Mouse (Mus musculus) gonadal fat pad, adult 2 months (tissue): ENCODE results near the gene Ripor2. TPM values are rescaled to one million over a fixed set of nuclear protein-coding genes. Genes with fewer than 3 reads are reported as not detected.
"Not testable (repeated sequence)": the region's sequence is repeated elsewhere in the genome, so short reads cannot be mapped to it uniquely, and the experiment has no call there.

Source experiments
- DNase-seq: peaks from one replicate; pipeline ENCODE4 v3.0.0-alpha.2; 2012; ENCODE audit warnings: low read depth
- polyA plus RNA-seq: library from polyadenylated mRNA; depleted of rRNA; stranded (reverse); fragments of >200 nt; gene quantifications from 2 replicates; pipeline ENCODE4 v1.2.3, GENCODE M21; 2012; rRNA removed

The Ripor2 gene
- polyA plus RNA-seq, 1 experiment = 2.7 TPM

DNA sequence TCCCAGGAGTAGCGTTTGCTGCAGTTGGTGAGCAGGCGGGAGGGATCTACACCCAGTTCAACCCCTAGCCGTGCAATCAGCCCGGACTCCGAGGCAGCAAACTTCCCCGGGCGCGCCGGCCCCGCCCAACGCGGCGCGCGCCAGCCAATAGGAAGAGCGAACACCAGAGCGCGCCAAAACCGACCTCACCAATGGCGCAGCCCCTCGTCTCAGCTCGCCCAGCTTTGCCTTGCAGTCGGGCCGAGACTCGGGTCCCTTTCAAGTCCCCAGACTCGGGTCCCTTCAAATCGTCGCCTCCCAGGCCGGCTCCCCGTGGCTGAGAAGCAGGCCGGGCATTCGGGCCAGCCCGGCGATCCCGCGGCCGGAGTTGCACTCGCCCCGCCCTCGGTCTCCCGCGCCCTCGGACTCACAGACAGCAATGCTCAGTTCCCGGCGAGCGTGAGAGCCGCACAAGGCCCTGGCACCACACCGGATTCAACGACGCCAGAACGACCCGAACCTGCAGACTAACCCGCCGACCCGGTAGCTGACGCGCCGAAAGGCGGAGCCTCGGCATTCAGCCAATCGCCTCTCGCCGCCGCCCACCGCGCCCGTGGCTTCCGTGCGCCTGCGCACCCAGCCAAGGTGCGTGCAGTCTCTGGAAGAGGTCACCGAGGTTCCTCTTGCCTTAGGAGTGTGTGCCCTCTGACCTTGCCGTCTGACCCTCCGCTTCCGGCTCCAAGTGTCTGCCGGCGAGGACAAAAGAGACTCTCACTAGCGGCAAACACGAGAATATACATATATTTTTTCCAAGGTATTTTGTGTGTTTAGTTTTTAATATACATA lies 179.6 kb downstream of the Ripor2 start, which contains the start of gene Gmnn:
Gmnn (minus strand) TSS at position 521 of the 825 bp plus-strand sequence.
- peak; percentile 28 for DNase-seq

DNA sequence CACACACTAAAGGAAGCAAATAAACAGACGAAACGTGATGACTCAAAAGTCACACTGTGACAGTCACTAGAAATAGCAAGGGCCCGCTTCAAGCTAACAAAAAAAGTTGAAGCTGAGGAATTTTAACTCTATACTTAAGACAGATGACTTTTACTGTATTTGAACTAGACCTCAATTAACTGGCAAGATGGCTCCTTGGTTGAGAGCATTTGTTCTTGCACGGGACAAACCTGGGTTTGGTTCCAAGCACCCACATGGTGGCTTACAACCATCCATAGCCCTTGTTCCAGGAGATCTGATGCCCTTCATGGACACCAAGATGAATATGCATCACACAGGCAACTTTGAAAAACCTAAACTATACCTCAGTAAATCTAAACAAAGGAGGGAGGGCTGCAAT lies 180.3 kb downstream of the Ripor2 start:
- no peak for DNase-seq

DNA sequence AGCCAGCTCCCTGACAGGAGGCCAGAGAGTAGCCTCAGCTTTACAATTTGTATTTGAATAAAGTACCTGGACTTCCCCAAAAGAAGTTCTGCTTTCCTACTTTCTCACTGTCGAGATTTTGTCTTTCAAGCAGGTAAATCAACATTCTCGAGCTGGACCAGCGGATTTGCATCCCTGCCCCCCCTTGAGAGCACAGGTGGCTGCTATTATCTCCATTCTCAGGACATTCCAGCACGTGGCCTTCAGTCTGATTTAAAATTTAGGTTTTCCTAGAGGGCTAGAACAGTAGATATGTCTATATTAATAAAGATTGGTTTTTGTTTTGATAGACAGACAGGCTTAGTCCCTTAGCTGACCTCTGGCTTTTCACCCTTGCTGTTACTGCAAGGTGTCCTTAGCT lies 185.8 kb downstream of the Ripor2 start:
- not testable (repeated sequence) for DNase-seq

DNA sequence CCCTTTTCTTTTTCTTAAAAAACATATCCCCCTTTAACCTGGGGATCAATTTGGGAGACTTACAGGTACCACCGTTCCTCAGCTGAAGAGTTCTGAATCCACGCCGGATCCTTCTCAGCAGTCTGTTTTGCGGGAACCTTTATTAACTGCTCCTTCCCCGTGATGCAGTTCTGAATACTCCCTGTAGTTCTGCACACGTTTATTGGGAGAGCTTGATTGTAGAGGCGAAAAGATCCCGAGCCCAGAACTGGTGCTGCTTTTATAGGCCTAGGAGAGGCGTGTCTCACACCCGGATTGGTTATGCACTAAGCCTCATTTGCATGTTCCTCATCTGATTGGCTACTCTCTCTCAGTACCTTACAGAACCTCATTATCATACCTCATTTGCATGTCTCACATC lies 189.5 kb downstream of the Ripor2 start:
- DNase-seq = not testable (repeated sequence)

DNA sequence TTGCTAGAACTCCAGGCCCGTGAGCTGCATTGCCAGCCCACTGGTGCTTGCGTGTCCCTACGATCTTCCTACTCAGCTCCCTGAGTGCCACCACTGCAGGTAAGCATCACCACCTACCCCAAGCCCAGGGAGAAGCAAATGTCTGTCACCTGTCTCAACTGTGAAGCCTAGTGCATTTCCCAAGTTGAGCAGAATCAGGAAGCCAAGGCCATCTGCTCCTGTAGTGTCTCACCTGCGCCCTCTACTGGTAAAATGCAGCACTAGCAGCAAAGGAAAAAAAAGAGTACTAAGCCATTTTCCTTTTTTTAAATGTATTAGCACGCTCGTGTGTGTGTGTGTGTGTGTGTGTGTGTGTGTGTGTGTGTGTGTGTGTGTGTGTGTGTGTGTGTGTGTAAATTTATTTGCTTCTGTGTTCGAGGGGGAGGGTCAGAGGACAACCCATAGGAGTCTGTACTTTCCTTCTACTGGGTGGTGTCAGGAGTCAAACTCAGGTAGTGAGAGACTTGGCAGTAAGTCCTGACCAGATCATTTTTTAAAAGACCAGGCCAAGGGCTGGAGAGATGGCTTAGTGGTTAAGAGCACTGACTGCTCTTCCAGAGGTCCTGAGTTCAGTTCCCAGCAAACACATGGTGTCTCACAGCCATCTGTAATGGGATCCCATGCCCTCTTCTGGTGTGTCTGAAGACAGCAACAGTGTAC lies 194.3 kb downstream of the Ripor2 start:
- no peak for DNase-seq

DNA sequence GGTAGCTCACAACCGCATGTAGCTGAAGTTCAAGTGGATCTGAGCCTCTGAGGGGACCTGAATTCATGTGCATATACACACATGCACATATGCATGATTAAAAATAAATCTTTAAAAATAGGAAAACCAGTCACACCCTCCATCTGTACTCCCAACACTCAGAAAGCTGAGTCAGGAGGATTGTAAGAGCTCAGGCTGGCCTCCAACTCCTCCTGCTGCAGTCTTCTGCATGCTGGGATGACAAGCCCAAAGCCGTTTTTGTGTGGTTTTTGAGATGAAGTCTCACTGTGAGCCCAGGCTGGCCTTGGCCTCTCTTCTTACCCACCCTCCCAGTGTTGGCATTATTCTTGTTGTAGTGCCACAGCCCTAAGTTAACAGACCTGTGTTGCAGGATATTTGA lies 196.0 kb downstream of the Ripor2 start:
- no peak for DNase-seq

DNA sequence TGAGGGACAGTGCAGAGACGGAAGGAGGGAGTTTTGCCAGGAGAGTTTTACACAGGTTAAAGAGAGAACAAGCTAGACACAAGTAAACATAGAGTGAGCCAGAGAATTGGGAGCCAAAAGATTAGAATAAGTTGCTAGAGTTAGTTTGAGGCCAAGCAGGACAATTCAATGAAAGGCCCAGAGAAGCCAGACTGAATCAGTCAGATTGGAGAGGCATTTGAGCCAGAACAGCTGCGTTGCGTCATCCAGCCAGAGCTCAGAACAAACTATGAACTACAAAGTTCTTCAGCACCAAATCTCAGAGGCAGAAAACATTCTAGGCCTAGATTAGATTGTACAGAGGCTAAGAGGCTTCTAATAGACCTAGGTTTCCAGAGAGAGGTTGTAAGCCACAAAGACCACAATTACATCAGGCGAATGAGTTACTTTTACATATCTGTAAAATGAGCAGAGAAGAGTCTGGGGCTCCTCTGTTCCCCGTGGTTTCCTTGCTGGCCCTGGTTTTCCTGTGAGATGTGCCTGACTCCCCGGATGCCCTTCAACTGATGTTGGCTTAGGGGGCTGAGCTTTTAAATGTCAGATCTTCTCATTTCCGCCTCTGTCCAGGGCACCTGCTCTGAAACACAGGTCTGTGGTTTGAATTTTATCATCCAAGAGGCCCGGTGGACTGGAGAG lies 196.9 kb downstream of the Ripor2 start:
- DNase-seq = no peak

DNA sequence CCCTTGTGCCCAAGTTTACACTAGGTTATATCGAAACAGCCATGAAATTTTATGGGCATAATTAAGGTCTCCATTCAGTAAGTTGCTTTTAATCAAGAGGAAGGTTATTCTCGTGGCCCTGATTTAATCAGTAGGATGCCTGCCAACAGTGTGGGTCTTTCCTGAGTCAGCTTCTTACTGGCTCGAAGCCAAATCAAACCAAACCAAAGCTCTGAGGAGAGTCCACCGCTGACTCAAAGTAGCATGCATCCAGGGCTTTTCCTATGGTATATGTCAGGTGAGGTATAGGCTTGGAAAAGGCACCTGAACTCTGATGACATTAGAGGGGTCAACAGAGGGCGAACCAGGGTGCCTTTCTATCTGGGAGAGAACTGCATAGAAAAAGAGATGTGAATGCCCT lies 199.9 kb downstream of the Ripor2 start:
- DNase-seq = no peak

Other genes with a start within 250 kb of the Ripor2 start
- gene Armh2, start 159.0 kb downstream of the Ripor2 start, polyA plus RNA-seq = 0.20 TPM in 1 of 2 replicates, not detected in the other
- 1.7 TPM in 2 replicates for gene Gmnn, start 179.7 kb downstream of the Ripor2 start, polyA plus RNA-seq
- gene BC005537, start 219.5 kb downstream of the Ripor2 start, polyA plus RNA-seq = 27.3 and 41.8 TPM in 2 replicates
- 57.6 and 65.2 TPM in 2 replicates for gene Acot13, start 249.4 kb downstream of the Ripor2 start, polyA plus RNA-seq
- gene Tdp2, start 249.5 kb downstream of the Ripor2 start, polyA plus RNA-seq = 13.6 and 15.0 TPM in 2 replicates